Mouse (Mus musculus) intestine, embryonic 14.5 days (tissue): Measurements from ENCODE around the gene Mipol1. TPM values are rescaled to one million over a fixed set of nuclear protein-coding genes. Genes with fewer than 3 reads are reported as not detected.
"Not testable (repeated sequence)": the region's sequence is repeated elsewhere in the genome, so short reads cannot be mapped to it uniquely, and the experiment has no call there.

Experiments
- ATAC-seq: fragments of 200-750 bp; cut with Nextera tagmentation; replicated peaks from 2 replicates; pipeline ENCODE4 v1.8.0; 2017; ENCODE audit warnings: low read depth, moderate number of reproducible peaks, moderate TSS enrichment, moderate library complexity; ENCODE audit not compliant: low FRiP score, low TSS enrichment
- DNase-seq: peaks from one replicate; pipeline ENCODE4 v3.0.0-alpha.2; 2018; ENCODE audit warnings: low spot score
- H3K27ac ChIP-seq: fragments of 300-500 bp; sonication (generic); 2 replicates; pipeline ENCODE4 v1.5.1; 2014; ENCODE audit warnings: low read depth, mild to moderate bottlenecking, control low read depth
- H3K27me3 ChIP-seq: fragments of 300-500 bp; sonication (generic); replicated peaks from 2 replicates; pipeline ENCODE4 v1.6.1; 2014; ENCODE audit warnings: low read length, control low read depth; ENCODE audit not compliant: control insufficient read depth, insufficient read depth
- H3K36me3 ChIP-seq: fragments of 300-500 bp; sonication (generic); 2 replicates; pipeline ENCODE4 v1.6.1; 2014; ENCODE audit warnings: low read length, control low read depth; ENCODE audit not compliant: control insufficient read depth, insufficient read depth
- H3K4me1 ChIP-seq: fragments of 300-500 bp; sonication (generic); replicated peaks from 2 replicates; pipeline ENCODE4 v1.6.1; 2014; ENCODE audit warnings: low read length, control low read depth, mixed read lengths; ENCODE audit not compliant: control insufficient read depth, insufficient read depth
- H3K4me2 ChIP-seq: fragments of 300-500 bp; sonication (generic); 2 replicates; pipeline ENCODE4 v1.6.1; 2014; ENCODE audit warnings: low read length
- H3K4me3 ChIP-seq: fragments of 300-500 bp; sonication (generic); 2 replicates; pipeline ENCODE4 v1.5.1; 2014; ENCODE audit warnings: low read depth, low read length, control low read depth, mixed read lengths
- H3K9ac ChIP-seq: fragments of 300-500 bp; sonication (generic); 2 replicates; pipeline ENCODE4 v1.6.1; 2014; ENCODE audit warnings: mild to moderate bottlenecking, low read length
- H3K9me3 ChIP-seq: fragments of 300-500 bp; sonication (generic); 2 replicates; pipeline ENCODE4 v1.6.1; 2016; ENCODE audit warnings: low read length, control low read depth; ENCODE audit not compliant: control insufficient read depth
- WGBS: fragments of 180-500 bp; shearing (Covaris S2); extraction: QIAGEN DNeasy Blood & Tissue Kit; methylation state at CpG from one replicate; pipeline ENCODE4 v1.1.7; 2014; 5-methylcytosine and 5-hydroxymethylcytosine counted together
- polyA plus RNA-seq: library from polyadenylated mRNA; unstranded; fragments of >200 nt; fragmentation: Nextera tagmentation; extraction: Ambion mirVana; gene quantifications from 2 replicates; pipeline ENCODE4 v1.2.1, GENCODE M21; 2014

The Mipol1 gene
- polyA plus RNA-seq, 1 experiment from 2014 or later: 9.8 TPM

GRCm38 (mm10) chr12:57428767-57429166 is 198.5 kb downstream of the Mipol1 start:
- H3K27me3 ChIP-seq: no peaks in the 10 kb centered on the region
- no peak overlapping the region for H3K4me2 ChIP-seq
- H3K4me1 ChIP-seq: no peaks in the 10 kb centered on the region
- 60% methylated on average over 2 of the region's 2 CpGs for WGBS
- no peak overlapping the region for H3K4me3 ChIP-seq
- no peaks in the 10 kb centered on the region for H3K9me3 ChIP-seq
- ATAC-seq (no peak; the same call in 1 of the 2 replicates), DNase-seq (no peak)
- no peak overlapping the region for H3K27ac ChIP-seq
- no peaks in the 10 kb centered on the region for H3K36me3 ChIP-seq
- H3K9ac ChIP-seq: no peak overlapping the region

- not testable (repeated sequence) for H3K36me3 ChIP-seq, H3K9ac ChIP-seq, H3K9me3 ChIP-seq, ATAC-seq, H3K4me2 ChIP-seq, H3K4me1 ChIP-seq, DNase-seq, H3K27ac ChIP-seq, H3K27me3 ChIP-seq, H3K4me3 ChIP-seq
- WGBS: 34% methylated on average over 8 of the region's 8 CpGs
Observed at GRCm38 (mm10) chr12:57436939-57437659, 206.9 kb downstream of the Mipol1 start.

- Histone ChIP-seq H3K27me3 (no peaks in the 10 kb centered on the region), H3K9me3 (no peaks in the 10 kb centered on the region), H3K4me2 (no peak overlapping the region), H3K9ac (no peak overlapping the region), H3K4me3 (no peak overlapping the region), H3K36me3 (no peaks in the 10 kb centered on the region), H3K4me1 (no peaks in the 10 kb centered on the region), H3K27ac (no peak overlapping the region)
- peak; percentile 81; the same call in 1 of the 2 replicates for ATAC-seq
- WGBS: 55% methylated on average over 10 of the region's 10 CpGs
- no peak for DNase-seq
Observed at GRCm38 (mm10) chr12:57444281-57444903, 214.2 kb downstream of the Mipol1 start.

- WGBS: 71% methylated on average over 3 of the region's 3 CpGs
- Histone ChIP-seq H3K27me3 (no peaks in the 10 kb centered on the region), H3K4me3 (no peak overlapping the region), H3K9ac (no peak overlapping the region), H3K4me2 (no peak overlapping the region), H3K36me3 (no peaks in the 10 kb centered on the region), H3K27ac (no peak overlapping the region), H3K9me3 (no peaks in the 10 kb centered on the region), H3K4me1 (no peaks in the 10 kb centered on the region)
- ATAC-seq (no peak), DNase-seq (no peak)
Observed at GRCm38 (mm10) chr12:57447331-57447730, 217.1 kb downstream of the Mipol1 start.

- WGBS: 69% methylated on average over 1 of the region's 1 CpGs
- H3K9me3 ChIP-seq: no peaks in the 10 kb centered on the region
- no peaks in the 10 kb centered on the region for H3K36me3 ChIP-seq
- no peaks in the 10 kb centered on the region for H3K4me1 ChIP-seq
- no peak overlapping the region for H3K4me2 ChIP-seq
- ATAC-seq (no peak), DNase-seq (no peak)
- H3K9ac ChIP-seq: no peak overlapping the region
- H3K4me3 ChIP-seq: no peak overlapping the region
- H3K27me3 ChIP-seq: no peaks in the 10 kb centered on the region
- no peak overlapping the region for H3K27ac ChIP-seq
Observed at GRCm38 (mm10) chr12:57449299-57449698, 219.1 kb downstream of the Mipol1 start.

GRCm38 (mm10) chr12:57450017-57450583 is 219.9 kb downstream of the Mipol1 start:
- DNase-seq (no peak), ATAC-seq (no peak)
- WGBS: 91% methylated on average over 5 of the region's 5 CpGs
- H3K9ac ChIP-seq: no peak overlapping the region
- no peaks in the 10 kb centered on the region for H3K9me3 ChIP-seq
- H3K4me3 ChIP-seq: no peak overlapping the region
- no peaks in the 10 kb centered on the region for H3K27me3 ChIP-seq
- H3K36me3 ChIP-seq: no peaks in the 10 kb centered on the region
- no peak overlapping the region for H3K4me2 ChIP-seq
- H3K4me1 ChIP-seq: no peaks in the 10 kb centered on the region
- H3K27ac ChIP-seq: no peak overlapping the region

- H3K4me2 ChIP-seq: no peak overlapping the region
- no peaks in the 10 kb centered on the region for H3K9me3 ChIP-seq
- H3K4me1 ChIP-seq: no peaks in the 10 kb centered on the region
- H3K27me3 ChIP-seq: no peaks in the 10 kb centered on the region
- H3K27ac ChIP-seq: no peak overlapping the region
- WGBS: 40% methylated on average over 4 of the region's 4 CpGs
- H3K9ac ChIP-seq: no peak overlapping the region
- H3K36me3 ChIP-seq: no peaks in the 10 kb centered on the region
- DNase-seq: no peak
- no peak overlapping the region for H3K4me3 ChIP-seq
- ATAC-seq: no peak
Observed at GRCm38 (mm10) chr12:57456911-57457310, 226.7 kb downstream of the Mipol1 start.

- Histone ChIP-seq H3K4me1 (no peaks in the 10 kb centered on the region), H3K9me3 (no peaks in the 10 kb centered on the region), H3K4me3 (no peak overlapping the region), H3K4me2 (no peak overlapping the region), H3K36me3 (no peaks in the 10 kb centered on the region), H3K9ac (no peak overlapping the region), H3K27me3 (no peaks in the 10 kb centered on the region), H3K27ac (no peak overlapping the region)
- no peak for DNase-seq
- no peak for ATAC-seq
- WGBS: 27% methylated on average over 4 of the region's 4 CpGs
Observed at GRCm38 (mm10) chr12:57457339-57457738, 227.1 kb downstream of the Mipol1 start.
